Mouse (Mus musculus): ENCODE measurements around the gene Psmd13. TPM values are rescaled to one million over a fixed set of nuclear protein-coding genes. Genes with fewer than 3 reads are reported as not detected.

The Psmd13 gene
- polyA plus RNA-seq (2012; rRNA removed) = 96.6 and 103 TPM in 2 replicates

- Histone ChIP-seq H3K4me1 (ENCODE audit: control insufficient read depth, insufficient read depth, low read length) (peaks cover 2% of the 10 kb centered on the region; the same call in 1 of the 2 replicates), H3K4me3 (ENCODE audit: insufficient read depth, low read length) (peak within 1 kb of the TSS; percentile 68), H3K27ac (ENCODE audit: insufficient read depth, low read length) (peak within 1 kb of the TSS; percentile 13; the same call in 1 of the 2 replicates)
- TF ChIP-seq CTCF (IDR thresholded peaks at IDR 0.05; ENCODE audit: extremely low read depth, insufficient read depth, low read length) (no peak), POLR2A (IDR thresholded peaks at IDR 0.05; ENCODE audit: extremely low read depth, insufficient read depth, low read length) (peak; percentile 76)
These were observed at the start of gene Psmd13, which contains the start of gene Sirt3 for GRCm38 (mm10) chr7:140881696-140882468. Psmd13 (plus strand) TSS chr7:140881968. Sirt3 (minus strand) TSS chr7:140882309.

GRCm38 (mm10) chr7:140833341-140833740 lies 48.4 kb upstream of the Psmd13 start:
- H3K4me1 ChIP-seq (ENCODE audit: control insufficient read depth, insufficient read depth, low read length) = no peaks in the 10 kb centered on the region
- H3K4me3 ChIP-seq (ENCODE audit: insufficient read depth, low read length) = no peak overlapping the region
- H3K27ac ChIP-seq (ENCODE audit: insufficient read depth, low read length) = no peak overlapping the region
- TF ChIP-seq POLR2A (IDR thresholded peaks at IDR 0.05; ENCODE audit: extremely low read depth, insufficient read depth, low read length) (no peak), CTCF (IDR thresholded peaks at IDR 0.05; ENCODE audit: extremely low read depth, insufficient read depth, low read length) (no peak)

GRCm38 (mm10) chr7:140834968-140835757 lies 46.6 kb upstream of the Psmd13 start, which contains the start of gene Urah:
Urah (plus strand) TSS chr7:140835018.
- H3K27ac ChIP-seq (ENCODE audit: insufficient read depth, low read length) = no peak within 1 kb of the TSS
- no peak within 1 kb of the TSS for H3K4me3 ChIP-seq (ENCODE audit: insufficient read depth, low read length)
- TF ChIP-seq CTCF (IDR thresholded peaks at IDR 0.05; ENCODE audit: extremely low read depth, insufficient read depth, low read length) (no peak), POLR2A (IDR thresholded peaks at IDR 0.05; ENCODE audit: extremely low read depth, insufficient read depth, low read length) (no peak)
- no peaks in the 10 kb centered on the region for H3K4me1 ChIP-seq (ENCODE audit: control insufficient read depth, insufficient read depth, low read length)

GRCm38 (mm10) chr7:140835758-140836087 lies 46.0 kb upstream of the Psmd13 start:
- H3K27ac ChIP-seq (ENCODE audit: insufficient read depth, low read length) = no peak overlapping the region
- no peak for TF ChIP-seq CTCF (IDR thresholded peaks at IDR 0.05; ENCODE audit: extremely low read depth, insufficient read depth, low read length)
- no peaks in the 10 kb centered on the region for H3K4me1 ChIP-seq (ENCODE audit: control insufficient read depth, insufficient read depth, low read length)
- H3K4me3 ChIP-seq (ENCODE audit: insufficient read depth, low read length) = no peak overlapping the region

GRCm38 (mm10) chr7:140836243-140837115 lies 45.3 kb upstream of the Psmd13 start:
- no peak overlapping the region for H3K4me3 ChIP-seq (ENCODE audit: insufficient read depth, low read length)
- no peaks in the 10 kb centered on the region for H3K4me1 ChIP-seq (ENCODE audit: control insufficient read depth, insufficient read depth, low read length)
- no peak overlapping the region for H3K27ac ChIP-seq (ENCODE audit: insufficient read depth, low read length)
- TF ChIP-seq POLR2A (IDR thresholded peaks at IDR 0.05; ENCODE audit: extremely low read depth, insufficient read depth, low read length) (no peak), CTCF (IDR thresholded peaks at IDR 0.05; ENCODE audit: extremely low read depth, insufficient read depth, low read length) (no peak)

- Histone ChIP-seq H3K4me1 (ENCODE audit: control insufficient read depth, insufficient read depth, low read length) (no peaks in the 10 kb centered on the region), H3K27ac (ENCODE audit: insufficient read depth, low read length) (no peak overlapping the region), H3K4me3 (ENCODE audit: insufficient read depth, low read length) (no peak overlapping the region)
- TF ChIP-seq CTCF (IDR thresholded peaks at IDR 0.05; ENCODE audit: extremely low read depth, insufficient read depth, low read length) (no peak), POLR2A (IDR thresholded peaks at IDR 0.05; ENCODE audit: extremely low read depth, insufficient read depth, low read length) (no peak)
These were observed 42.2 kb upstream of the Psmd13 start for GRCm38 (mm10) chr7:140839556-140839955.

GRCm38 (mm10) chr7:140840750-140841735 lies 40.7 kb upstream of the Psmd13 start:
- TF ChIP-seq CTCF (IDR thresholded peaks at IDR 0.05; ENCODE audit: extremely low read depth, insufficient read depth, low read length) (no peak), POLR2A (IDR thresholded peaks at IDR 0.05; ENCODE audit: extremely low read depth, insufficient read depth, low read length) (no peak)
- Histone ChIP-seq H3K4me1 (ENCODE audit: control insufficient read depth, insufficient read depth, low read length) (no peaks in the 10 kb centered on the region), H3K27ac (ENCODE audit: insufficient read depth, low read length) (no peak overlapping the region), H3K4me3 (ENCODE audit: insufficient read depth, low read length) (no peak overlapping the region)

- Histone ChIP-seq H3K27ac (ENCODE audit: insufficient read depth, low read length) (no peak overlapping the region), H3K4me1 (ENCODE audit: control insufficient read depth, insufficient read depth, low read length) (no peaks in the 10 kb centered on the region), H3K4me3 (ENCODE audit: insufficient read depth, low read length) (no peak overlapping the region)
- TF ChIP-seq POLR2A (IDR thresholded peaks at IDR 0.05; ENCODE audit: extremely low read depth, insufficient read depth, low read length) = no peak
- TF ChIP-seq CTCF (IDR thresholded peaks at IDR 0.05; ENCODE audit: extremely low read depth, insufficient read depth, low read length) = no peak
These were observed 38.0 kb upstream of the Psmd13 start for GRCm38 (mm10) chr7:140843806-140844205.

Measured in cortical plate, adult 2 months (tissue).